Mouse (Mus musculus): ENCODE results near the gene Cryzl1. TPM values are rescaled to one million over a fixed set of nuclear protein-coding genes. Genes with fewer than 3 reads are reported as not detected.

Cryzl1 gene
- polyA plus RNA-seq, 1 experiment = 27.0 TPM

DNA sequence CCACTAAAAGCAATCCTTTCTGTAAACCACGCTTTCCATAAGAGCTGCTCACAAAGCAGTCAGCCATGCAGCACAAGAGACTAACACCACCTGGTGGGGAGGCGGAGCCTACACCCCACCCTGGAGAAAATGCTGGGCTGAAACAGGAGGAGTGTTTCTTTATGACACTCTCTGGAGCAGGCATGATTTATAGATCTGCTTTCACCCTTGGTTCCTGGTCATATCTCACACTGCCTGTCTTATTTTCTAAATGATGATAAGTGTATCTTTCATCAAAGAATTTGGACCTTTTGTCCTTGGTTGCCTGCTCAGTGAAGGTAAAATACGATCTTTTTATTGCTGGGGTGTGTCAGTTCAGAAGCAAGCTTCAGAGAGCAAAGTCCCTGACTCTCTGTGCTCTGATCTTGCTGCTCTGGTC is 26.0 kb downstream of the Cryzl1 start:
- Histone ChIP-seq H3K27ac (ENCODE audit: control insufficient read depth, insufficient read depth, low read depth, low read length) (no peak overlapping the region), H3K4me1 (ENCODE audit: control insufficient read depth, insufficient read depth, low read length) (no peaks in the 10 kb centered on the region), H3K27me3 (ENCODE audit: control insufficient read depth, insufficient read depth, low read length) (no peaks in the 10 kb centered on the region), H3K4me3 (ENCODE audit: control insufficient read depth, low read depth, low read length) (no peak overlapping the region), H3K36me3 (ENCODE audit: control insufficient read depth, insufficient read depth, low read length) (peaks cover 4% of the 10 kb centered on the region)
- no peak for TF ChIP-seq CTCF (IDR thresholded peaks at IDR 0.05; ENCODE audit: control insufficient read depth, insufficient read depth, insufficient replicate concordance, low read depth, low read length)
- no peak for TF ChIP-seq POLR2A (IDR thresholded peaks at IDR 0.05; ENCODE audit: control insufficient read depth, low read depth, low read length)

DNA sequence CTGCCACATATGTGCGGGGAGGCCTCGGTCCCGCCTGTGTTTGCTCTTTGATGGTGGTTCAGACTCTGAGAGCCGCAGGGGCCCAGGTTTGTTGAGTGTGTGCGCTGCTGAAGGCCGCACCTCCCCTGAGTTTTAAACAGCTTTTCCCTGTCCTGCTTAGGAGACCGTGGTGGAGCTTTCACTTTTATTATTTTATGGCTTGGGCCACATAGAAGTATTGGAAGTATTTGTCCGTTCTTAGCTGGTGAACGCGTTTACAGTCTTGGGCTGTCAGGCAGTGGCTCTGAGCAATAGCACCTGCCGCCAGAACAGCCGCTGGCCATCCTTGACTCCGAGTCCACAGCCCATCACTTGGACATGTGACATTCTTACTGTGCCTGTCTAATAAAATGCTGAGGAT is 26.9 kb downstream of the Cryzl1 start:
- Histone ChIP-seq H3K36me3 (ENCODE audit: control insufficient read depth, insufficient read depth, low read length) (peaks cover 4% of the 10 kb centered on the region), H3K4me3 (ENCODE audit: control insufficient read depth, low read depth, low read length) (no peak overlapping the region), H3K4me1 (ENCODE audit: control insufficient read depth, insufficient read depth, low read length) (no peaks in the 10 kb centered on the region), H3K27me3 (ENCODE audit: control insufficient read depth, insufficient read depth, low read length) (no peaks in the 10 kb centered on the region), H3K27ac (ENCODE audit: control insufficient read depth, insufficient read depth, low read depth, low read length) (no peak overlapping the region)
- TF ChIP-seq CTCF (IDR thresholded peaks at IDR 0.05; ENCODE audit: control insufficient read depth, insufficient read depth, insufficient replicate concordance, low read depth, low read length) (no peak), POLR2A (IDR thresholded peaks at IDR 0.05; ENCODE audit: control insufficient read depth, low read depth, low read length) (no peak)

DNA sequence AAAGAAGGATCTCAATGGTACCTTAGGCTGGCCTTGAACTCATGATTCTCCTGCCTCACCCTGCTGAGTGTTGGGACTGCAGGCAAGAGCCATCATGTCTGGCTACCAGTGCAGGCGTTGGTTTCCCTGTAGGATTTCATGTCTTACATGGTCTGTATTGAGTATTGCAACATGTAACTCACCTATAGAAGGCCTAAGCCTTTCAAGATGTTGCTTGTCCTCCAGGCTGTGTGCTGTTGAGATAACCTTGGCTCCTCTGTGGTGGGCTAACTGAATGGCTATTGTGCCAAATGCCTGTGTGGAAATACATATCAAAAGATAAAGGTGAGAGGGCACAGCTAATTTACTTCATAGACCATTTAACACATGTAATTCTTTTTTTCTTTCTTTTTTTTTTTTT is 29.8 kb downstream of the Cryzl1 start:
- no peak overlapping the region for H3K27ac ChIP-seq (ENCODE audit: control insufficient read depth, insufficient read depth, low read depth, low read length)
- TF ChIP-seq POLR2A (IDR thresholded peaks at IDR 0.05; ENCODE audit: control insufficient read depth, low read depth, low read length) (no peak), CTCF (IDR thresholded peaks at IDR 0.05; ENCODE audit: control insufficient read depth, insufficient read depth, insufficient replicate concordance, low read depth, low read length) (no peak)
- no peaks in the 10 kb centered on the region for H3K4me1 ChIP-seq (ENCODE audit: control insufficient read depth, insufficient read depth, low read length)
- no peaks in the 10 kb centered on the region for H3K27me3 ChIP-seq (ENCODE audit: control insufficient read depth, insufficient read depth, low read length)
- no peak overlapping the region for H3K4me3 ChIP-seq (ENCODE audit: control insufficient read depth, low read depth, low read length)
- peaks cover 3% of the 10 kb centered on the region for H3K36me3 ChIP-seq (ENCODE audit: control insufficient read depth, insufficient read depth, low read length)

DNA sequence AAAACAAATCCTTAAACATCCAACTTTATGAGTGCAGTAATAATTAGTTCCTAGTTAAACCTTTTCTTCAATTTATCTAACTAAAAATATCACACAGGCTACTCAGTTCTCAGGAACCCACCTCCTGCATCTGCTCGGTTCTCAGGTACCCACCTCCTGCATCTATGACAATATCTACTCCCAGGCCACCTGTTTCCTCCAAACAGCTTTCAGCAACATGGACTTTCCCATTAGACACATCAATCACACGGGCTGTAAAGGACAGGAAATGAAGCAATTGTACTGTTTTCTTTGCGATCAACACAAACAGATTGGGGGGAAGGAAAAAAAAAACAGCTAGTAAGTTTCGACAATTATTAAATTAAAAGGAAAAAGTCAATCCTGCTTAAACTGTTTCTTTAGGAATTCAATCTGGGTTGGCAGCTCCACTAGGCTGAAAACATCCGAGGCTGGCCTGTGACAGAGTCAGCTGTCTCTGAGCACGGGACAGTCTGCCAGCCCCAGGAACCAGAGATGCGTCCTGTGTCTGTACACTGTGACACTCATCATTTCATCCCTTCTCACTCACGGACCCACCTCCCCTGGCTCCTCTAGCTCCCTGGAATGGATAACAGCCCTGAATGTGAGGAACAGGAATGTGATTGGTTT is 33.5 kb downstream of the Cryzl1 start:
- Histone ChIP-seq H3K36me3 (ENCODE audit: control insufficient read depth, insufficient read depth, low read length) (peaks cover 3% of the 10 kb centered on the region), H3K4me1 (ENCODE audit: control insufficient read depth, insufficient read depth, low read length) (no peaks in the 10 kb centered on the region), H3K27ac (ENCODE audit: control insufficient read depth, insufficient read depth, low read depth, low read length) (no peak overlapping the region), H3K27me3 (ENCODE audit: control insufficient read depth, insufficient read depth, low read length) (no peaks in the 10 kb centered on the region), H3K4me3 (ENCODE audit: control insufficient read depth, low read depth, low read length) (no peak overlapping the region)
- TF ChIP-seq POLR2A (IDR thresholded peaks at IDR 0.05; ENCODE audit: control insufficient read depth, low read depth, low read length) (no peak), CTCF (IDR thresholded peaks at IDR 0.05; ENCODE audit: control insufficient read depth, insufficient read depth, insufficient replicate concordance, low read depth, low read length) (no peak)

DNA sequence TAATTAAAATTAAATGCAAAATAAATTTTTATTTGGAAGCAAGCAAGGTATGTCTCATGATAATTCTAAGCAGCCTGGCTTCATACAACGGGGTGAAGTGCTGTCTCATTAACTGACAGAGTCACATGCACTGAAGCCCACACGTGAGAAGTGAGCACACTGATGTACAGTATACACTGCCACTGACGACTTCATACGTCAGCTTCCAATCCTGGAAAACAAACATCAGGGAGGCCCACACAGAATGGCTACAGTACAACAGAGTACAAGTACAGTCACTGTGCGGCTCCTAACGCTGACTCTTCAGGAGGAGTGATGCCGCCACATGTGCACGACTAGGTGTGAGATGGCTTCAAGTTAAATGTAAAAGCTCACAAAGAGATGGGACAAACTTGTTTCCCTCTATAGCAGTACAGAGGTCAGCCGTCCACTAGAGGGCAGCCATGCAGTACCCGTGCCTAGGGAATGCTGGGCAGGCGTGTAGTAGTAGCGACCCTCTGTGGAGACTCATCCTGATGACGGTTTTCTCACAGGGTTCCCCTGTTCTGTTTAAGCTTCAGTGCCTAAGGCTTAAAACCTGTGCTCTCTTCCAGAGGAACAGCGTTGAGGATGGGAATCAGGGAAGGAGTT is 34.2 kb downstream of the Cryzl1 start:
- peak; percentile 74; the same call in 1 of the 2 replicates for TF ChIP-seq CTCF (IDR thresholded peaks at IDR 0.05; ENCODE audit: control insufficient read depth, insufficient read depth, insufficient replicate concordance, low read depth, low read length)
- TF ChIP-seq POLR2A (IDR thresholded peaks at IDR 0.05; ENCODE audit: control insufficient read depth, low read depth, low read length) = no peak
- Histone ChIP-seq H3K27ac (ENCODE audit: control insufficient read depth, insufficient read depth, low read depth, low read length) (no peak overlapping the region), H3K4me1 (ENCODE audit: control insufficient read depth, insufficient read depth, low read length) (no peaks in the 10 kb centered on the region; the same call in 1 of the 2 replicates), H3K4me3 (ENCODE audit: control insufficient read depth, low read depth, low read length) (no peak overlapping the region), H3K27me3 (ENCODE audit: control insufficient read depth, insufficient read depth, low read length) (no peaks in the 10 kb centered on the region), H3K36me3 (ENCODE audit: control insufficient read depth, insufficient read depth, low read length) (peaks cover 3% of the 10 kb centered on the region)

DNA sequence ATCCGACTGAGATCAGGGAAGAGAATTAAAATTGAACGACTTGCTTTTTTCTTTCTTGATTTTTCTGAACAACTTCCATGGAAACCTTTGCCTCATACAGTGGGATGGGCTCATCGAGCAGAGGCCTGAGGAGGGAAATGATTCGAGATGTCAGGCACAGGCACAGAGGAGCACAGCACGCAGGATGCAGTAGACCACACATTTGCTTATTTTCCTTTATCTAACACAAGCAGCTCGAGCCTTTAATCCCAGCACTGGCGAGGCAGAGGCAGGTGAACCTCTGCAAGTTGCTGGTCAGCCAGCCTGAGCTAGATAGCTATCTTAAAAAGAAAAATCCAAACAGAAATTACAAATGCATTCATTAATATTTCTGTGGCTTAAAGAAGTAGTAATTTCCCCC is 39.0 kb downstream of the Cryzl1 start:
- H3K36me3 ChIP-seq (ENCODE audit: control insufficient read depth, insufficient read depth, low read length) = no peaks in the 10 kb centered on the region
- TF ChIP-seq CTCF (IDR thresholded peaks at IDR 0.05; ENCODE audit: control insufficient read depth, insufficient read depth, insufficient replicate concordance, low read depth, low read length) (no peak), POLR2A (IDR thresholded peaks at IDR 0.05; ENCODE audit: control insufficient read depth, low read depth, low read length) (no peak)
- peak overlapping the region; percentile 50 for H3K4me3 ChIP-seq (ENCODE audit: control insufficient read depth, low read depth, low read length)
- H3K27me3 ChIP-seq (ENCODE audit: control insufficient read depth, insufficient read depth, low read length) = no peaks in the 10 kb centered on the region
- no peak overlapping the region for H3K27ac ChIP-seq (ENCODE audit: control insufficient read depth, insufficient read depth, low read depth, low read length)
- H3K4me1 ChIP-seq (ENCODE audit: control insufficient read depth, insufficient read depth, low read length) = no peaks in the 10 kb centered on the region; the same call in 1 of the 2 replicates

DNA sequence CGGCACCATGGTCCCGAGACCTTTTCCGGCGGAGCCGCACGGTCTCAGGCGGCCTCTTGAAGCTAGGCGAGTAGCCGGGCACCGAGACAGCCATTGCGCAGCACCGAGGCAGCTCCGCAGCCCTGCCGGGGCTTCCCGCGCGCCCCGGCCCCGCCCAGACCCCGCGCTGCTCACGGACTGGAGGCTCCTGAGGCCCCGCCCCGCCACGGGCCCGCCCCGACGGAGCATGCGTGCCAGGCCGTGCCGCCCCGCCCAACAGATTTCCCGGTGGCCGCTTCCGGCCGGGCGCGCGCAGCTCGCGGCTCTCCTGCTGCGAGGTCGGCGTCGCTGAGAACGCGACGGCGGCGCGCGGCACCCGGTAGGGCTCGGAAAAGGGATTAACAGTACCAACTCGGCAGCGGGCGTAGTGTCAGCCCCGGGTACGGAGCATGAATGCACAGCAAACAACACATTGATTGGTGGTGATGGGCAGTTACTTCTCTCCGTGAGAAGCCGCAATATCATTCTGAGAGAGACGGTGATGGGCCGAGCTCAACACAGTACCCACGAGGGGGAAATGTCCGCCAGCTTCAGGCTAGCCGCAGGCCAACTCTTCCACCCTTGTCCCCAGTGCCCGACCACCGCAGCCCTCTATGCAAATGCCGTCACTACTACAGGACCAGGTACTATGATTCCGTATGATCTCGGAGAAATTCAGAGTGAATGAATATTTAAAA is 40.0 kb downstream of the Cryzl1 start, which contains the start of gene Donson:
Gene Donson (minus strand): TSS at position 152 of the 716 bp plus-strand sequence.
- H3K4me1 ChIP-seq (ENCODE audit: control insufficient read depth, insufficient read depth, low read length) = no peaks in the 10 kb centered on the region; the same call in 1 of the 2 replicates

More for the DNA sequence above, 40.0 kb downstream of the Cryzl1 start, which contains the start of gene Donson:
- Histone ChIP-seq H3K27me3 (ENCODE audit: control insufficient read depth, insufficient read depth, low read length) (no peaks in the 10 kb centered on the region), H3K27ac (ENCODE audit: control insufficient read depth, insufficient read depth, low read depth, low read length) (peak within 1 kb of the TSS; percentile 73), H3K4me3 (ENCODE audit: control insufficient read depth, low read depth, low read length) (peak within 1 kb of the TSS; percentile 94), H3K36me3 (ENCODE audit: control insufficient read depth, insufficient read depth, low read length) (no peaks in the 10 kb centered on the region)
- TF ChIP-seq POLR2A (IDR thresholded peaks at IDR 0.05; ENCODE audit: control insufficient read depth, low read depth, low read length) (peak; percentile 87), CTCF (IDR thresholded peaks at IDR 0.05; ENCODE audit: control insufficient read depth, insufficient read depth, insufficient replicate concordance, low read depth, low read length) (no peak)

Measured in testis, adult 2 months (tissue).